Mouse (Mus musculus): ENCODE data around the gene Cdca7. TPM values are rescaled to one million over a fixed set of nuclear protein-coding genes. Genes with fewer than 3 reads are reported as not detected.

Gene Cdca7
- 228 and 252 TPM in 2 replicates for polyA plus RNA-seq (2016; fragmentation: Nextera tagmentation; extraction: Ambion mirVana)

- Histone ChIP-seq H3K4me3 (replicated peaks) (peak within 1 kb of the TSS; percentile 80), H3K36me3 (replicated peaks) (peaks cover 13% of the 10 kb centered on the region), H3K9ac (peak within 1 kb of the TSS; percentile 85), H3K4me2 (peak within 1 kb of the TSS; percentile 72), H3K27ac (peak within 1 kb of the TSS; percentile 87), H3K9me3 (no peaks in the 10 kb centered on the region), H3K4me1 (peaks cover 36% of the 10 kb centered on the region), H3K27me3 (peaks cover 16% of the 10 kb centered on the region)
- WGBS, result under 1% methylated on average over 58 of the region's 58 CpGs
- ATAC-seq (ENCODE audit: low FRiP score), result peak; percentile 88
Observed at GRCm38 (mm10) chr2:72475797-72476485, at the start of gene Cdca7. TSS of gene Cdca7 (plus strand) at chr2:72476159.

GRCm38 (mm10) chr2:72426776-72427175 is 49.2 kb upstream of the Cdca7 start:
- Histone ChIP-seq H3K9me3 (no peaks in the 10 kb centered on the region), H3K9ac (no peak overlapping the region), H3K27me3 (peaks cover 57% of the 10 kb centered on the region), H3K27ac (peak overlapping the region; percentile 85), H3K4me2 (peak overlapping the region; percentile 4), H3K4me1 (peaks cover 45% of the 10 kb centered on the region), H3K4me3 (replicated peaks) (no peak overlapping the region), H3K36me3 (replicated peaks) (no peaks in the 10 kb centered on the region)
- ATAC-seq (ENCODE audit: low FRiP score), result peak; percentile 96
- WGBS, result 3% methylated on average over 8 of the region's 8 CpGs

- Histone ChIP-seq H3K36me3 (replicated peaks) (no peaks in the 10 kb centered on the region), H3K27me3 (peaks cover 53% of the 10 kb centered on the region), H3K9me3 (no peaks in the 10 kb centered on the region), H3K4me1 (peaks cover 45% of the 10 kb centered on the region), H3K4me3 (replicated peaks) (no peak overlapping the region; the same call in 1 of the 2 replicates), H3K9ac (no peak overlapping the region), H3K4me2 (peak overlapping the region; percentile 4), H3K27ac (peak overlapping the region; percentile 85)
- WGBS, result 24% methylated on average over 11 of the region's 11 CpGs
- ATAC-seq (ENCODE audit: low FRiP score), result peak; percentile 73
Observed at GRCm38 (mm10) chr2:72427288-72427687, 48.7 kb upstream of the Cdca7 start.

GRCm38 (mm10) chr2:72438941-72439533 is 36.9 kb upstream of the Cdca7 start:
- ATAC-seq (ENCODE audit: low FRiP score), result no peak
- Histone ChIP-seq H3K36me3 (replicated peaks) (no peaks in the 10 kb centered on the region), H3K4me3 (replicated peaks) (no peak overlapping the region), H3K27ac (no peak overlapping the region), H3K9me3 (no peaks in the 10 kb centered on the region), H3K9ac (no peak overlapping the region), H3K4me1 (peaks cover 5% of the 10 kb centered on the region; the same call in 1 of the 2 replicates), H3K27me3 (peaks cover 17% of the 10 kb centered on the region; the same call in 1 of the 2 replicates), H3K4me2 (no peak overlapping the region)
- 83% methylated on average over 8 of the region's 8 CpGs for WGBS

- Histone ChIP-seq H3K4me2 (no peak overlapping the region), H3K27me3 (peaks cover 11% of the 10 kb centered on the region; the same call in 1 of the 2 replicates), H3K36me3 (replicated peaks) (no peaks in the 10 kb centered on the region), H3K9ac (no peak overlapping the region), H3K9me3 (no peaks in the 10 kb centered on the region), H3K4me3 (replicated peaks) (no peak overlapping the region), H3K27ac (no peak overlapping the region), H3K4me1 (peaks cover 5% of the 10 kb centered on the region; the same call in 1 of the 2 replicates)
- WGBS, result 83% methylated on average over 9 of the region's 9 CpGs
- no peak for ATAC-seq (ENCODE audit: low FRiP score)
Observed at GRCm38 (mm10) chr2:72441010-72441409, 34.9 kb upstream of the Cdca7 start.

- no peak overlapping the region for H3K4me2 ChIP-seq
- no peak overlapping the region for H3K27ac ChIP-seq
- no peaks in the 10 kb centered on the region for H3K36me3 ChIP-seq (replicated peaks)
- peaks cover 15% of the 10 kb centered on the region for H3K4me1 ChIP-seq
- H3K9ac ChIP-seq, result no peak overlapping the region
- ATAC-seq (ENCODE audit: low FRiP score), result no peak
- H3K27me3 ChIP-seq, result peaks cover 5% of the 10 kb centered on the region; the same call in 1 of the 2 replicates
- no peaks in the 10 kb centered on the region for H3K9me3 ChIP-seq
- no peak overlapping the region for H3K4me3 ChIP-seq (replicated peaks)
- 94% methylated on average over 6 of the region's 6 CpGs for WGBS
Observed at GRCm38 (mm10) chr2:72442825-72443224, 33.1 kb upstream of the Cdca7 start.

GRCm38 (mm10) chr2:72443960-72444359 is 32.0 kb upstream of the Cdca7 start:
- no peak for ATAC-seq (ENCODE audit: low FRiP score)
- Histone ChIP-seq H3K9me3 (no peaks in the 10 kb centered on the region), H3K4me1 (peaks cover 17% of the 10 kb centered on the region), H3K27ac (no peak overlapping the region), H3K27me3 (0 out of 2 replicates have a peak, but pooled peaks cover 3% of the 10 kb centered on the region), H3K36me3 (replicated peaks) (no peaks in the 10 kb centered on the region), H3K9ac (no peak overlapping the region), H3K4me3 (replicated peaks) (no peak overlapping the region), H3K4me2 (no peak overlapping the region)
- 86% methylated on average over 3 of the region's 3 CpGs for WGBS

GRCm38 (mm10) chr2:72446106-72446505 is 29.9 kb upstream of the Cdca7 start:
- H3K27ac ChIP-seq, result no peak overlapping the region
- H3K4me2 ChIP-seq, result no peak overlapping the region
- no peak for ATAC-seq (ENCODE audit: low FRiP score)
- H3K9me3 ChIP-seq, result no peaks in the 10 kb centered on the region
- H3K4me3 ChIP-seq (replicated peaks), result no peak overlapping the region
- H3K4me1 ChIP-seq, result peaks cover 21% of the 10 kb centered on the region
- H3K27me3 ChIP-seq, result peaks cover 3% of the 10 kb centered on the region; the same call in 1 of the 2 replicates
- no peaks in the 10 kb centered on the region for H3K36me3 ChIP-seq (replicated peaks)
- WGBS, result 91% methylated on average over 3 of the region's 3 CpGs
- H3K9ac ChIP-seq, result no peak overlapping the region

GRCm38 (mm10) chr2:72446615-72447014 is 29.3 kb upstream of the Cdca7 start:
- Histone ChIP-seq H3K4me1 (peaks cover 18% of the 10 kb centered on the region), H3K4me2 (no peak overlapping the region), H3K9me3 (no peaks in the 10 kb centered on the region), H3K36me3 (replicated peaks) (no peaks in the 10 kb centered on the region), H3K4me3 (replicated peaks) (no peak overlapping the region), H3K27me3 (peaks cover 3% of the 10 kb centered on the region; the same call in 1 of the 2 replicates), H3K9ac (no peak overlapping the region), H3K27ac (no peak overlapping the region)
- no peak for ATAC-seq (ENCODE audit: low FRiP score)
- WGBS, result 38% methylated on average over 5 of the region's 5 CpGs

GRCm38 (mm10) chr2:72453563-72453962 is 22.4 kb upstream of the Cdca7 start:
- Histone ChIP-seq H3K9me3 (no peaks in the 10 kb centered on the region), H3K4me3 (replicated peaks) (no peak overlapping the region), H3K27me3 (peaks cover 8% of the 10 kb centered on the region), H3K27ac (no peak overlapping the region), H3K4me1 (peaks cover 17% of the 10 kb centered on the region), H3K9ac (no peak overlapping the region), H3K36me3 (replicated peaks) (no peaks in the 10 kb centered on the region), H3K4me2 (no peak overlapping the region)
- ATAC-seq (ENCODE audit: low FRiP score), result no peak
- WGBS, result 24% methylated on average over 3 of the region's 3 CpGs

GRCm38 (mm10) chr2:72456189-72456588 is 19.8 kb upstream of the Cdca7 start:
- H3K4me3 ChIP-seq (replicated peaks), result no peak overlapping the region
- ATAC-seq (ENCODE audit: low FRiP score), result no peak
- no peaks in the 10 kb centered on the region for H3K9me3 ChIP-seq
- H3K27ac ChIP-seq, result no peak overlapping the region
- H3K4me2 ChIP-seq, result no peak overlapping the region
- H3K9ac ChIP-seq, result no peak overlapping the region
- peaks cover 11% of the 10 kb centered on the region for H3K4me1 ChIP-seq
- WGBS, result 69% methylated on average over 1 of the region's 1 CpGs
- no peaks in the 10 kb centered on the region for H3K36me3 ChIP-seq (replicated peaks)
- H3K27me3 ChIP-seq, result peaks cover 8% of the 10 kb centered on the region; the same call in 1 of the 2 replicates

- Histone ChIP-seq H3K27me3 (0 out of 2 replicates have a peak, but pooled peaks cover 2% of the 10 kb centered on the region), H3K9me3 (no peaks in the 10 kb centered on the region), H3K36me3 (replicated peaks) (no peaks in the 10 kb centered on the region), H3K4me3 (replicated peaks) (no peak overlapping the region), H3K27ac (no peak overlapping the region), H3K9ac (no peak overlapping the region), H3K4me2 (no peak overlapping the region), H3K4me1 (no peaks in the 10 kb centered on the region)
- no peak for ATAC-seq (ENCODE audit: low FRiP score)
- WGBS, result 75% methylated on average over 7 of the region's 7 CpGs
Observed at GRCm38 (mm10) chr2:72464376-72465014, 11.5 kb upstream of the Cdca7 start.

Data from forebrain, embryonic 12.5 days (tissue).